Mouse (Mus musculus): ENCODE results near the gene Bag5. TPM values are rescaled to one million over a fixed set of nuclear protein-coding genes. Genes with fewer than 3 reads are reported as not detected.

Gene Bag5
- polyA plus RNA-seq, 1 experiment: 19.4 TPM

- TF ChIP-seq GATA1 (IDR thresholded peaks at IDR 0.05; ENCODE audit: low read length): no peak
Measured at GRCm38 (mm10) chr12:111675797-111676580, 37.1 kb downstream of the Bag5 start.

- no peak for TF ChIP-seq GATA1 (IDR thresholded peaks at IDR 0.05; ENCODE audit: low read length)
Measured at GRCm38 (mm10) chr12:111674850-111675486, 38.1 kb downstream of the Bag5 start.

- TF ChIP-seq GATA1 (IDR thresholded peaks at IDR 0.05; ENCODE audit: low read length): no peak
Measured at GRCm38 (mm10) chr12:111672581-111672980, 40.5 kb downstream of the Bag5 start.

GRCm38 (mm10) chr12:111672176-111672575 lies 40.9 kb downstream of the Bag5 start, which contains the start of gene Ckb:
Gene Ckb, minus strand, starts transcription at chr12:111672338.
- TF ChIP-seq GATA1 (IDR thresholded peaks at IDR 0.05; ENCODE audit: low read length): no peak

- TF ChIP-seq GATA1 (IDR thresholded peaks at IDR 0.05; ENCODE audit: low read length): no peak
Measured at GRCm38 (mm10) chr12:111671431-111671902, 41.6 kb downstream of the Bag5 start.

- TF ChIP-seq GATA1 (IDR thresholded peaks at IDR 0.05; ENCODE audit: low read length): no peak
Measured at GRCm38 (mm10) chr12:111670976-111671375, 42.1 kb downstream of the Bag5 start.

- TF ChIP-seq GATA1 (IDR thresholded peaks at IDR 0.05; ENCODE audit: low read length): no peak
Measured at GRCm38 (mm10) chr12:111670371-111670971, 42.6 kb downstream of the Bag5 start.

- TF ChIP-seq GATA1 (IDR thresholded peaks at IDR 0.05; ENCODE audit: low read length): no peak
Measured at GRCm38 (mm10) chr12:111669961-111670360, 43.1 kb downstream of the Bag5 start.

GRCm38 (mm10) chr12:111669000-111669788 lies 43.9 kb downstream of the Bag5 start:
- TF ChIP-seq GATA1 (IDR thresholded peaks at IDR 0.05; ENCODE audit: low read length): no peak

- TF ChIP-seq GATA1 (IDR thresholded peaks at IDR 0.05; ENCODE audit: low read length): no peak
Measured at GRCm38 (mm10) chr12:111668457-111668912, 44.6 kb downstream of the Bag5 start.

GRCm38 (mm10) chr12:111667421-111667820 lies 45.6 kb downstream of the Bag5 start:
- TF ChIP-seq GATA1 (IDR thresholded peaks at IDR 0.05; ENCODE audit: low read length): no peak

GRCm38 (mm10) chr12:111666380-111666779 lies 46.7 kb downstream of the Bag5 start:
- no peak for TF ChIP-seq GATA1 (IDR thresholded peaks at IDR 0.05; ENCODE audit: low read length)

GRCm38 (mm10) chr12:111665041-111665880 lies 47.8 kb downstream of the Bag5 start:
- TF ChIP-seq GATA1 (IDR thresholded peaks at IDR 0.05; ENCODE audit: low read length): no peak

- TF ChIP-seq GATA1 (IDR thresholded peaks at IDR 0.05; ENCODE audit: low read length): no peak
Measured at GRCm38 (mm10) chr12:111664144-111664634, 48.9 kb downstream of the Bag5 start.
